Mouse (Mus musculus): Measurements from ENCODE around the gene Trmt61a.
"Not testable (repeated sequence)": the region's sequence is repeated elsewhere in the genome, so short reads cannot be mapped to it uniquely, and the experiment has no call there.

The Trmt61a gene

GRCm38 (mm10) chr12:111697708-111698107 lies 19.8 kb downstream of the Trmt61a start:
- DNase-seq (ENCODE audit: extremely low spot score, low spot score) = no peak

- DNase-seq (ENCODE audit: extremely low spot score, low spot score) = no peak
These were observed 20.5 kb downstream of the Trmt61a start for GRCm38 (mm10) chr12:111698346-111698913.

GRCm38 (mm10) chr12:111699542-111699941 lies 21.6 kb downstream of the Trmt61a start:
- no peak for DNase-seq (ENCODE audit: extremely low spot score, low spot score)

- DNase-seq (ENCODE audit: extremely low spot score, low spot score) = no peak
These were observed 23.1 kb downstream of the Trmt61a start for GRCm38 (mm10) chr12:111700920-111701458.

GRCm38 (mm10) chr12:111703301-111703700 lies 25.4 kb downstream of the Trmt61a start:
- no peak for DNase-seq (ENCODE audit: extremely low spot score, low spot score)

- DNase-seq (ENCODE audit: extremely low spot score, low spot score) = no peak
These were observed 26.7 kb downstream of the Trmt61a start for GRCm38 (mm10) chr12:111704609-111705008.

GRCm38 (mm10) chr12:111705186-111705973 lies 27.5 kb downstream of the Trmt61a start:
- DNase-seq (ENCODE audit: extremely low spot score, low spot score) = no peak

GRCm38 (mm10) chr12:111708181-111708580 lies 30.3 kb downstream of the Trmt61a start:
- no peak for DNase-seq (ENCODE audit: extremely low spot score, low spot score)

GRCm38 (mm10) chr12:111710091-111710490 lies 32.2 kb downstream of the Trmt61a start:
- no peak for DNase-seq (ENCODE audit: extremely low spot score, low spot score)

GRCm38 (mm10) chr12:111712476-111712875 lies 34.6 kb downstream of the Trmt61a start:
- peak; percentile 55 for DNase-seq (ENCODE audit: extremely low spot score, low spot score)

- DNase-seq (ENCODE audit: extremely low spot score, low spot score) = peak; percentile 92
These were observed 35.2 kb downstream of the Trmt61a start, which contains the start of the genes Bag5 and Apopt1 for GRCm38 (mm10) chr12:111713004-111713651. Gene Bag5, minus strand, starts transcription at chr12:111713257. Gene Apopt1, plus strand, starts transcription at chr12:111713261.

GRCm38 (mm10) chr12:111713880-111714279 lies 36.0 kb downstream of the Trmt61a start:
- not testable (repeated sequence) for DNase-seq (ENCODE audit: extremely low spot score, low spot score)

- DNase-seq (ENCODE audit: extremely low spot score, low spot score) = no peak
These were observed 38.6 kb downstream of the Trmt61a start for GRCm38 (mm10) chr12:111716505-111716904.

GRCm38 (mm10) chr12:111718656-111719055 lies 40.8 kb downstream of the Trmt61a start:
- DNase-seq (ENCODE audit: extremely low spot score, low spot score) = no peak

GRCm38 (mm10) chr12:111720222-111720621 lies 42.3 kb downstream of the Trmt61a start:
- no peak for DNase-seq (ENCODE audit: extremely low spot score, low spot score)

GRCm38 (mm10) chr12:111722654-111723053 lies 44.7 kb downstream of the Trmt61a start:
- no peak for DNase-seq (ENCODE audit: extremely low spot score, low spot score)

GRCm38 (mm10) chr12:111724638-111725337 lies 46.9 kb downstream of the Trmt61a start:
- DNase-seq (ENCODE audit: extremely low spot score, low spot score) = no peak

GRCm38 (mm10) chr12:111725338-111726121 lies 47.6 kb downstream of the Trmt61a start:
- DNase-seq (ENCODE audit: extremely low spot score, low spot score) = no peak

GRCm38 (mm10) chr12:111726122-111726463 lies 48.2 kb downstream of the Trmt61a start:
- no peak for DNase-seq (ENCODE audit: extremely low spot score, low spot score)

GRCm38 (mm10) chr12:111727956-111728355 lies 50.1 kb downstream of the Trmt61a start:
- no peak for DNase-seq (ENCODE audit: extremely low spot score, low spot score)
